Mouse (Mus musculus): ENCODE measurements at regions not wholly inside any gene's neighbourhood (a gene's known extent, or its start where the extent isn't known, plus 50 kb on each side); places are given as distances from the start of the nearest gene placed in this dataset.

- ATAC-seq = no peak
- Histone ChIP-seq H3K4me3 (ENCODE audit: low read depth, low read length) (no peak overlapping the region), H3K9me3 (ENCODE audit: control insufficient read depth) (no peaks in the 10 kb centered on the region), H3K4me2 (replicated peaks; ENCODE audit: low read depth) (no peak overlapping the region), H3K9ac (ENCODE audit: low read depth, low read length) (no peak overlapping the region), H3K4me1 (replicated peaks; ENCODE audit: control insufficient read depth, insufficient read depth, low read length) (no peaks in the 10 kb centered on the region), H3K27ac (ENCODE audit: low read depth, low read length) (no peak overlapping the region), H3K27me3 (replicated peaks; ENCODE audit: control insufficient read depth, insufficient read depth, low read length) (no peaks in the 10 kb centered on the region), H3K36me3 (ENCODE audit: control insufficient read depth, insufficient read depth) (no peaks in the 10 kb centered on the region)
- TF ChIP-seq CTCF (IDR thresholded peaks at IDR 0.05; ENCODE audit: low read depth) = no peak
- 71% methylated on average over 3 of the region's 3 CpGs for WGBS
Observed at GRCm38 (mm10) chr4:148356654-148357053, 68.9 kb upstream of the Disp3 start.

GRCm38 (mm10) chr4:148353969-148354368, 66.2 kb upstream of the Disp3 start:
- no peak for TF ChIP-seq CTCF (IDR thresholded peaks at IDR 0.05; ENCODE audit: low read depth)
- 75% methylated on average over 3 of the region's 3 CpGs for WGBS
- no peak for ATAC-seq

GRCm38 (mm10) chr4:148352690-148353089, 64.9 kb upstream of the Disp3 start:
- Histone ChIP-seq H3K36me3 (ENCODE audit: control insufficient read depth, insufficient read depth) (no peaks in the 10 kb centered on the region), H3K4me2 (replicated peaks; ENCODE audit: low read depth) (no peak overlapping the region), H3K4me1 (replicated peaks; ENCODE audit: control insufficient read depth, insufficient read depth, low read length) (no peaks in the 10 kb centered on the region), H3K27me3 (replicated peaks; ENCODE audit: control insufficient read depth, insufficient read depth, low read length) (no peaks in the 10 kb centered on the region), H3K4me3 (ENCODE audit: low read depth, low read length) (no peak overlapping the region), H3K27ac (ENCODE audit: low read depth, low read length) (no peak overlapping the region), H3K9me3 (ENCODE audit: control insufficient read depth) (no peaks in the 10 kb centered on the region), H3K9ac (ENCODE audit: low read depth, low read length) (no peak overlapping the region)
- peak; percentile 19 for TF ChIP-seq CTCF (IDR thresholded peaks at IDR 0.05; ENCODE audit: low read depth)
- WGBS = 91% methylated on average over 5 of the region's 5 CpGs
- ATAC-seq = no peak

More at GRCm38 (mm10) chr4:148353969-148354368, 66.2 kb upstream of the Disp3 start:
- H3K4me2 ChIP-seq (replicated peaks; ENCODE audit: low read depth) = no peak overlapping the region
- H3K4me1 ChIP-seq (replicated peaks; ENCODE audit: control insufficient read depth, insufficient read depth, low read length) = no peaks in the 10 kb centered on the region
- no peak overlapping the region for H3K4me3 ChIP-seq (ENCODE audit: low read depth, low read length)
- no peak overlapping the region for H3K27ac ChIP-seq (ENCODE audit: low read depth, low read length)
- no peaks in the 10 kb centered on the region for H3K27me3 ChIP-seq (replicated peaks; ENCODE audit: control insufficient read depth, insufficient read depth, low read length)
- H3K9me3 ChIP-seq (ENCODE audit: control insufficient read depth) = no peaks in the 10 kb centered on the region
- H3K36me3 ChIP-seq (ENCODE audit: control insufficient read depth, insufficient read depth) = no peaks in the 10 kb centered on the region
- no peak overlapping the region for H3K9ac ChIP-seq (ENCODE audit: low read depth, low read length)

GRCm38 (mm10) chr4:148341531-148342157, 53.9 kb upstream of the Disp3 start:
- Histone ChIP-seq H3K4me3 (ENCODE audit: low read depth, low read length) (no peak overlapping the region), H3K9ac (ENCODE audit: low read depth, low read length) (no peak overlapping the region), H3K9me3 (ENCODE audit: control insufficient read depth) (no peaks in the 10 kb centered on the region), H3K4me1 (replicated peaks; ENCODE audit: control insufficient read depth, insufficient read depth, low read length) (no peaks in the 10 kb centered on the region), H3K27me3 (replicated peaks; ENCODE audit: control insufficient read depth, insufficient read depth, low read length) (no peaks in the 10 kb centered on the region), H3K36me3 (ENCODE audit: control insufficient read depth, insufficient read depth) (no peaks in the 10 kb centered on the region), H3K27ac (ENCODE audit: low read depth, low read length) (no peak overlapping the region), H3K4me2 (replicated peaks; ENCODE audit: low read depth) (no peak overlapping the region)
- ATAC-seq = no peak
- 61% methylated on average over 8 of the region's 8 CpGs for WGBS
- TF ChIP-seq CTCF (IDR thresholded peaks at IDR 0.05; ENCODE audit: low read depth) = no peak

GRCm38 (mm10) chr4:148340342-148340741, 52.6 kb upstream of the Disp3 start:
- Histone ChIP-seq H3K36me3 (ENCODE audit: control insufficient read depth, insufficient read depth) (no peaks in the 10 kb centered on the region), H3K4me3 (ENCODE audit: low read depth, low read length) (no peak overlapping the region), H3K27me3 (replicated peaks; ENCODE audit: control insufficient read depth, insufficient read depth, low read length) (no peaks in the 10 kb centered on the region), H3K27ac (ENCODE audit: low read depth, low read length) (no peak overlapping the region), H3K9ac (ENCODE audit: low read depth, low read length) (no peak overlapping the region), H3K9me3 (ENCODE audit: control insufficient read depth) (no peaks in the 10 kb centered on the region), H3K4me2 (replicated peaks; ENCODE audit: low read depth) (no peak overlapping the region), H3K4me1 (replicated peaks; ENCODE audit: control insufficient read depth, insufficient read depth, low read length) (no peaks in the 10 kb centered on the region)
- ATAC-seq = no peak
- TF ChIP-seq CTCF (IDR thresholded peaks at IDR 0.05; ENCODE audit: low read depth) = no peak
- 70% methylated on average over 9 of the region's 9 CpGs for WGBS

- Histone ChIP-seq H3K27ac (ENCODE audit: low read depth, low read length) (no peak overlapping the region), H3K4me3 (ENCODE audit: low read depth, low read length) (no peak overlapping the region), H3K36me3 (ENCODE audit: control insufficient read depth, insufficient read depth) (no peaks in the 10 kb centered on the region), H3K4me1 (replicated peaks; ENCODE audit: control insufficient read depth, insufficient read depth, low read length) (no peaks in the 10 kb centered on the region), H3K9me3 (ENCODE audit: control insufficient read depth) (no peaks in the 10 kb centered on the region), H3K4me2 (replicated peaks; ENCODE audit: low read depth) (no peak overlapping the region), H3K9ac (ENCODE audit: low read depth, low read length) (no peak overlapping the region), H3K27me3 (replicated peaks; ENCODE audit: control insufficient read depth, insufficient read depth, low read length) (no peaks in the 10 kb centered on the region)
- 55% methylated on average over 13 of the region's 13 CpGs for WGBS
- TF ChIP-seq CTCF (IDR thresholded peaks at IDR 0.05; ENCODE audit: low read depth) = peak; percentile 58
- ATAC-seq = no peak
Observed at GRCm38 (mm10) chr4:148337890-148338880, 50.4 kb upstream of the Disp3 start.
